Mouse (Mus musculus) hindbrain, postnatal 0 days (tissue): ENCODE measurements at regions not wholly inside any gene's neighbourhood (a gene's known extent, or its start where the extent isn't known, plus 50 kb on each side); places are given as distances from the start of the nearest gene placed in this dataset.

ENCODE experiments used
- ATAC-seq: fragments of 200-750 bp; cut with Nextera tagmentation; 2 replicates; pipeline ENCODE4 v1.8.0; 2017; ENCODE audit warnings: mild to moderate bottlenecking, moderate TSS enrichment, moderate library complexity
- DNase-seq: peaks from one replicate; pipeline ENCODE4 v3.0.0-alpha.2; 2015; ENCODE audit warnings: low spot score
- H3K27ac ChIP-seq: fragments of 300-500 bp; sonication (generic); 2 replicates; pipeline ENCODE4 v1.5.1; 2014; ENCODE audit warnings: mild to moderate bottlenecking
- H3K27me3 ChIP-seq: fragments of 300-500 bp; sonication (generic); 2 replicates; pipeline ENCODE4 v1.6.1; 2014; ENCODE audit warnings: low read length, mixed read lengths; ENCODE audit not compliant: insufficient read depth
- H3K36me3 ChIP-seq: fragments of 300-500 bp; sonication (generic); 2 replicates; pipeline ENCODE4 v1.6.1; 2014; ENCODE audit warnings: low read length, mixed read lengths; ENCODE audit not compliant: insufficient read depth
- H3K4me1 ChIP-seq: fragments of 300-500 bp; sonication (generic); 2 replicates; pipeline ENCODE4 v1.6.1; 2014; ENCODE audit warnings: antibody characterized with exemption, low read length, mixed read lengths; ENCODE audit not compliant: insufficient read depth
- H3K4me2 ChIP-seq: fragments of 300-500 bp; sonication (generic); 2 replicates; pipeline ENCODE4 v1.6.1; 2014; ENCODE audit warnings: low read depth, mild to moderate bottlenecking, low read length, moderate library complexity, mixed read lengths
- H3K4me3 ChIP-seq: fragments of 300-500 bp; sonication (generic); 2 replicates; pipeline ENCODE4 v1.5.1; 2014; ENCODE audit warnings: low read length
- H3K9ac ChIP-seq: fragments of 300-500 bp; sonication (generic); replicated peaks from 2 replicates; pipeline ENCODE4 v1.6.1; 2014; ENCODE audit warnings: mild to moderate bottlenecking, low read length, moderate library complexity, mixed read lengths
- H3K9me3 ChIP-seq: fragments of 300-500 bp; sonication (generic); 2 replicates; pipeline ENCODE4 v1.6.1; 2016; ENCODE audit warnings: low read length, mixed read lengths
- CTCF ChIP-seq: IDR thresholded peaks from 2 replicates; pipeline ENCODE4 v1.5.1; 2016; ENCODE audit warnings: antibody characterized with exemption, control low read depth, low read depth
- WGBS: fragments of 180-500 bp; shearing (Covaris S2); extraction: QIAGEN DNeasy Blood & Tissue Kit; methylation state at CpG from one replicate; pipeline ENCODE4 v1.1.7; 2014; 5-methylcytosine and 5-hydroxymethylcytosine counted together

DNA sequence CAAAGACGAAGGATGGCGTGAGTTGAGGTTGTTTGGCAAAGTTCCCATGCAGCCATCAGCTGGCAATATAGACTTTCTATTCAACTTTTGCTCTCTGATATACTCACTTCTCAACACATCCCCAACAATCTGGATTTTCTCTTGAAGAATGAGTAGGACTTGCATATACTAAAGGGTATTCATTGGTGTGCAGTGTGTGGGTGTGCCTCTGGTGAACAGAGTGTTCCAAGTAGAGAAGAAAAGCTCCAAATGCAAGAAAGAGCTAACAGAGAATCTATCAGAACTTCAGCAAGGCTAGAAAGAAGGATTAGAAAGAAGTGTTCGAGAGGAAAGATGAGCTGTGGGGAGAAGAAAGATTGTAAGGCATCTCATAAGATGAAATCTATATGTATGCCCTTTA, 302.4 kb downstream of the Gpd2 start:
- ATAC-seq = no peak
- TF ChIP-seq CTCF = no peak
- no peak overlapping the region for H3K27ac ChIP-seq

GRCm38 (mm10) chr2:57565258-57565657, 327.8 kb downstream of the Gpd2 start:
- Histone ChIP-seq H3K4me2 (no peak overlapping the region), H3K27me3 (no peaks in the 10 kb centered on the region), H3K36me3 (no peaks in the 10 kb centered on the region), H3K4me3 (no peak overlapping the region), H3K9me3 (no peaks in the 10 kb centered on the region), H3K9ac (no peak overlapping the region), H3K4me1 (no peaks in the 10 kb centered on the region), H3K27ac (no peak overlapping the region)
- DNase-seq (no peak), ATAC-seq (no peak)
- TF ChIP-seq CTCF = no peak
- WGBS = 85% methylated on average over 4 of the region's 4 CpGs

More for the DNA sequence above, 302.4 kb downstream of the Gpd2 start:
- Histone ChIP-seq H3K4me1 (no peaks in the 10 kb centered on the region), H3K36me3 (no peaks in the 10 kb centered on the region), H3K9ac (no peak overlapping the region), H3K4me3 (no peak overlapping the region), H3K27me3 (no peaks in the 10 kb centered on the region), H3K4me2 (no peak overlapping the region), H3K9me3 (no peaks in the 10 kb centered on the region)
- no peak for DNase-seq
- WGBS = 89% methylated on average over 3 of the region's 3 CpGs

GRCm38 (mm10) chr2:57566103-57566502, 328.7 kb downstream of the Gpd2 start:
- TF ChIP-seq CTCF = no peak
- Histone ChIP-seq H3K4me2 (no peak overlapping the region), H3K27ac (no peak overlapping the region), H3K4me1 (no peaks in the 10 kb centered on the region), H3K9me3 (no peaks in the 10 kb centered on the region), H3K4me3 (no peak overlapping the region), H3K27me3 (no peaks in the 10 kb centered on the region), H3K9ac (no peak overlapping the region), H3K36me3 (no peaks in the 10 kb centered on the region)
- ATAC-seq = no peak
- no peak for DNase-seq
- WGBS = 95% methylated on average over 4 of the region's 4 CpGs

DNA sequence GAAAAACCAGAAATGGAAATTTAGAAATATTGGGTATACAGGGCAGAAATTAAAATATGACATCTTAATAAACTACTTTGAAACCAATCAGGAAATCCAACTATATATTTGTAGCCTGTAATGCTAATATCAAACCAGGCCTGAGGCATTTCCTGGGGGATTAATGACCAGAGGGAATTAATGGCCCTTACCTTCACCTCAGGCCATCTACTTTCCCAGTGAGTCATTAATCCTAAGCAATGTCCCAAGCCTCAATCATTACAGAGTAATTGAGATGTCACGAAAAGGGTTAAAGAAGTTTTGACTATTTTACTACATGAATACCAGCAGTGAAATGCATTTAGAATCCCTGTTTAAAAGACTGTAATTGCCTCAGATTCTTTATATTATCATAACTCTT, 329.7 kb downstream of the Gpd2 start:
- WGBS = 85% methylated on average over 1 of the region's 1 CpGs
- no peaks in the 10 kb centered on the region for H3K27me3 ChIP-seq
- no peak overlapping the region for H3K27ac ChIP-seq
- no peak overlapping the region for H3K4me3 ChIP-seq
- no peak for TF ChIP-seq CTCF
- no peak for DNase-seq
- no peaks in the 10 kb centered on the region for H3K4me1 ChIP-seq
- no peak for ATAC-seq
- H3K9me3 ChIP-seq = no peaks in the 10 kb centered on the region
- H3K4me2 ChIP-seq = no peak overlapping the region
- H3K9ac ChIP-seq = no peak overlapping the region
- no peaks in the 10 kb centered on the region for H3K36me3 ChIP-seq

- no peaks in the 10 kb centered on the region for H3K36me3 ChIP-seq
- 83% methylated on average over 3 of the region's 3 CpGs for WGBS
- H3K9me3 ChIP-seq = 0 out of 2 replicates have a peak, but pooled peaks cover 2% of the 10 kb centered on the region
- no peak overlapping the region for H3K4me3 ChIP-seq
- H3K4me2 ChIP-seq = no peak overlapping the region
- ATAC-seq (no peak), DNase-seq (no peak)
- H3K9ac ChIP-seq = no peak overlapping the region
- TF ChIP-seq CTCF = no peak
- no peak overlapping the region for H3K27ac ChIP-seq
- H3K27me3 ChIP-seq = no peaks in the 10 kb centered on the region
- no peaks in the 10 kb centered on the region for H3K4me1 ChIP-seq
Observed at GRCm38 (mm10) chr2:57587065-57587464, 349.6 kb downstream of the Gpd2 start.

DNA sequence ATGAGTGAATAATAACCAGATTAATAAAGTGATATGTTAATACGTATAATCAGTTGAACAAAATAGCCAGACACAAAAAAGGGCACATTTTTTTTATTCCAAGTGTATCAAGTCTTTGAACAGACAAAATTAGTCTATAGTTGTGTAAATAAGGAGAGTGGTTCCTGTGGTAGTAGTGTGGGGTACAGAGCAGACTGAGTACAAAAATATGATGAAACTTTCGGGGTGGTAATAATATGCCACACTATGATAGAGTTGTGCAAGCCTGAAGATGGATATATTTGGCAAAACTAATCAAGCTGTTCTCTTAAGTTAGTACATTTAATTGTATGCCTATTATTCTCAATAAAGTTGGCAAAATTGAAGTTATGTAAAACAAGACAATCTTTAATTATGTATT, 356.1 kb downstream of the Gpd2 start:
- Histone ChIP-seq H3K9me3 (no peaks in the 10 kb centered on the region), H3K4me2 (no peak overlapping the region), H3K4me3 (no peak overlapping the region), H3K27me3 (no peaks in the 10 kb centered on the region), H3K27ac (no peak overlapping the region), H3K36me3 (no peaks in the 10 kb centered on the region), H3K9ac (no peak overlapping the region), H3K4me1 (no peaks in the 10 kb centered on the region; the same call in 1 of the 2 replicates)
- DNase-seq (no peak), ATAC-seq (no peak)
- no peak for TF ChIP-seq CTCF
- 97% methylated on average over 2 of the region's 2 CpGs for WGBS

DNA sequence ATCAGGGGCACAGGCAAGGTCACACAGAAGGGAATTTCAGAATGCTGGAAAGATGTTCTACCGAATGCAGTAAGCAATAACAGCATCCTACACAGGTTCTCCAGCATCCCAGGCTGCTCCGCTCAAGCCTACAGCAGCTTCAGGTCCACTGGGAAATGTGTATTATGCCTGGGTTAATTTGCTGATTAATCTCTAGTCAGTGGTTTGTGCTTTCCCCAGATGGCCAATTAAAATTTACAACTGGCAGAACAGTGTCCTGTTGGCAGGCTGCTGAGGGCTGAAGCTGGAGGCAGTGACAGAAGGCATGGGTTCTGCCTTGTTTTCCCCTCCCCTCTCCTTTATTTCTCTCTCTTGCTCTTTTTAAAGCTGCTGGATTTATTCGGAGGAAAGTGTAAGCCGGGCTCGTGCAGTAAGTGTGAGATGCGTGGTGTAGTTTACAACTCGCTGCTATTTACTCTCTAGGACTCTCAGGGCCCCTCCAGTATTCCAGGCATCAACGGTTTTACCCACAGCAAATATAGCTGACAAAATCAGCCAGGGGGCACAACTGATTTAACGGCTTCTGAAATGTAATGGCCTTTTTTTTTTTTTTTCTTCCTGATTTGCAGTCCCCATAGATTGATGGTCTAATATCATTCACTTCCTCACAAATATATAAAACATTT, 360.4 kb downstream of the Gpd2 start:
- Histone ChIP-seq H3K9ac (no peak overlapping the region), H3K9me3 (no peaks in the 10 kb centered on the region), H3K36me3 (no peaks in the 10 kb centered on the region), H3K4me3 (no peak overlapping the region; the same call in 1 of the 2 replicates), H3K4me2 (peak overlapping the region; percentile 43), H3K27ac (no peak overlapping the region), H3K4me1 (no peaks in the 10 kb centered on the region; the same call in 1 of the 2 replicates), H3K27me3 (no peaks in the 10 kb centered on the region)
- DNase-seq (peak; percentile 82), ATAC-seq (peak; percentile 89)
- 16% methylated on average over 9 of the region's 9 CpGs for WGBS
- TF ChIP-seq CTCF = no peak
